Mouse (Mus musculus) MEL (cell line): ENCODE results near the gene Plk3. TPM values are rescaled to one million over a fixed set of nuclear protein-coding genes. Genes with fewer than 3 reads are reported as not detected.

Experiments
- DNase-seq: peaks from one replicate; pipeline ENCODE4 v3.0.0; 2011; ENCODE audit warnings: low read depth, low spot score
- H3K27ac ChIP-seq: 2 replicates; pipeline ENCODE4 v1.5.1; 2012; ENCODE audit warnings: low read depth, mild to moderate bottlenecking, control low read depth, low read length, moderate library complexity; ENCODE audit not compliant: control insufficient read depth
- H3K27me3 ChIP-seq, 2 experiments: fragments of 150-350 bp in 1 of 2; sonication (generic) in 1 of 2; 2 replicates each; pipeline ENCODE4 v1.6.1; 2012; ENCODE audit warnings: low read length in 2 of 2, mild to moderate bottlenecking in 2 of 2, improper control_type of control experiment in 1 of 2, moderate library complexity in 1 of 2; ENCODE audit not compliant: insufficient read depth in 2 of 2, control insufficient read depth in 1 of 2
- H3K36me3 ChIP-seq, 2 experiments: 2 replicates each; pipeline ENCODE4 v1.6.1; 2012 to 2014; ENCODE audit warnings: low read length in 2 of 2, improper control_type of control experiment in 1 of 2, inconsistent platforms in 1 of 2, mild to moderate bottlenecking in 1 of 2; ENCODE audit not compliant: insufficient read depth in 2 of 2, control insufficient read depth in 1 of 2
- H3K4me1 ChIP-seq, 2 experiments: fragments of 150-350 bp in 1 of 2; sonication (generic) in 1 of 2; 2 replicates each; pipeline ENCODE4 v1.6.1; 2012; ENCODE audit warnings: low read length in 2 of 2, improper control_type of control experiment in 1 of 2, mild to moderate bottlenecking in 1 of 2; ENCODE audit not compliant: insufficient read depth in 2 of 2, control insufficient read depth in 1 of 2
- H3K4me3 ChIP-seq, 2 experiments: fragments of 150-350 bp in 1 of 2; sonication (generic) in 1 of 2; 2 replicates each; pipeline ENCODE4 v1.5.1; 2012; ENCODE audit warnings: low read depth in 2 of 2, low read length in 2 of 2, mild to moderate bottlenecking in 2 of 2, moderate library complexity in 2 of 2, control low read depth in 1 of 2, improper control_type of control experiment in 1 of 2; ENCODE audit not compliant: control insufficient read depth in 1 of 2, insufficient read depth in 1 of 2
- H3K79me2 ChIP-seq: 2 replicates; pipeline ENCODE4 v1.6.1; 2012; ENCODE audit warnings: mild to moderate bottlenecking, low read length, moderate library complexity; ENCODE audit not compliant: control insufficient read depth, poor library complexity, insufficient read depth
- H3K9ac ChIP-seq: 2 replicates; pipeline ENCODE4 v1.6.1; 2012; ENCODE audit warnings: low read depth, mild to moderate bottlenecking, control low read depth, low read length, moderate library complexity; ENCODE audit not compliant: control insufficient read depth, poor library complexity, severe bottlenecking
- H3K9me3 ChIP-seq: fragments of 150-350 bp; sonication (generic); replicated peaks from 2 replicates; pipeline ENCODE4 v1.6.1; 2012; ENCODE audit warnings: mild to moderate bottlenecking, low read length, improper control_type of control experiment, moderate library complexity; ENCODE audit not compliant: insufficient read depth
- CHD2 ChIP-seq: IDR thresholded peaks from 2 replicates; pipeline ENCODE4 v1.6.1; 2011; ENCODE audit warnings: low read length, improper control_type of control experiment
- CTCF ChIP-seq, 3 experiments: IDR thresholded peaks in 2 of 3; conservative IDR thresholded peaks in 1 of 3; 2 replicates each; pipeline ENCODE4 v1.5.1; 2011 to 2012; ENCODE audit warnings: low read length in 3 of 3, low read depth in 2 of 3, mild to moderate bottlenecking in 2 of 3, improper control_type of control experiment in 1 of 3, inconsistent platforms in 1 of 3, mixed read lengths in 1 of 3, moderate library complexity in 1 of 3; ENCODE audit not compliant: control insufficient read depth in 1 of 3, insufficient read depth in 1 of 3, poor library complexity in 1 of 3, severe bottlenecking in 1 of 3
- ELF1 ChIP-seq: IDR thresholded peaks from 2 replicates; pipeline ENCODE4 v1.6.1; 2014; ENCODE audit warnings: low read depth, mild to moderate bottlenecking, inconsistent platforms, low read length, improper control_type of control experiment, moderate library complexity
- GATA1 ChIP-seq: IDR thresholded peaks from 2 replicates; pipeline ENCODE4 v1.6.1; 2011; ENCODE audit warnings: low read depth, low read length, improper control_type of control experiment
- HCFC1 ChIP-seq: IDR thresholded peaks from 2 replicates; pipeline ENCODE4 v1.6.1; 2012; ENCODE audit warnings: low read depth, mild to moderate bottlenecking, inconsistent platforms, low read length, improper control_type of control experiment, moderate library complexity
- MAFK ChIP-seq: IDR thresholded peaks from 2 replicates; pipeline ENCODE4 v1.6.1; 2011; ENCODE audit warnings: low read depth, mild to moderate bottlenecking, low read length, improper control_type of control experiment, borderline replicate concordance
- MAZ ChIP-seq: IDR thresholded peaks from 2 replicates; pipeline ENCODE4 v1.6.1; 2012; ENCODE audit warnings: low read depth, mild to moderate bottlenecking, inconsistent platforms, low read length, improper control_type of control experiment
- MXI1 ChIP-seq: IDR thresholded peaks from 2 replicates; pipeline ENCODE4 v1.6.1; 2011; ENCODE audit warnings: mild to moderate bottlenecking, low read depth, low read length, improper control_type of control experiment
- MYC ChIP-seq: IDR thresholded peaks from 2 replicates; pipeline ENCODE4 v1.6.1; 2011; ENCODE audit warnings: low read depth, mild to moderate bottlenecking, low read length, improper control_type of control experiment, moderate library complexity
- NELFE ChIP-seq: IDR thresholded peaks from 2 replicates; pipeline ENCODE4 v1.6.1; 2011; ENCODE audit warnings: low read depth, low read length, improper control_type of control experiment
- NRF1 ChIP-seq: IDR thresholded peaks from 2 replicates; pipeline ENCODE4 v1.6.1; 2014; ENCODE audit warnings: low read depth, mild to moderate bottlenecking, inconsistent platforms, low read length, improper control_type of control experiment, moderate library complexity; ENCODE audit not compliant: poor library complexity, insufficient read depth, severe bottlenecking
- POLR2AphosphoS5 ChIP-seq: IDR thresholded peaks from 2 replicates; pipeline ENCODE4 v1.6.1; 2012; ENCODE audit warnings: low read depth, borderline replicate concordance, mild to moderate bottlenecking, inconsistent platforms, low read length, moderate library complexity, mixed read lengths
- RAD21 ChIP-seq: IDR thresholded peaks from 2 replicates; pipeline ENCODE4 v1.6.1; 2011; ENCODE audit warnings: mild to moderate bottlenecking, low read depth, low read length, improper control_type of control experiment
- RCOR1 ChIP-seq: IDR thresholded peaks from 2 replicates; pipeline ENCODE4 v1.6.1; 2012; ENCODE audit warnings: low read depth, mild to moderate bottlenecking, inconsistent platforms, low read length, improper control_type of control experiment
- SIN3A ChIP-seq: IDR thresholded peaks from 2 replicates; pipeline ENCODE4 v1.6.1; 2012; ENCODE audit warnings: low read length, improper control_type of control experiment, inconsistent platforms
- SMC3 ChIP-seq: IDR thresholded peaks from 2 replicates; pipeline ENCODE4 v1.6.1; 2011; ENCODE audit warnings: low read depth, low read length, improper control_type of control experiment
- TBP ChIP-seq: IDR thresholded peaks from 2 replicates; pipeline ENCODE4 v1.8.0; 2011; ENCODE audit warnings: low read depth, low read length, improper control_type of control experiment
- TCF12 ChIP-seq: IDR thresholded peaks from 2 replicates; pipeline ENCODE4 v1.6.1; 2014; ENCODE audit warnings: low read depth, mild to moderate bottlenecking, inconsistent platforms, low read length, improper control_type of control experiment, moderate library complexity
- USF1 ChIP-seq: IDR thresholded peaks from 2 replicates; pipeline ENCODE4 v1.6.1; 2014; ENCODE audit warnings: low read depth, mild to moderate bottlenecking, inconsistent platforms, low read length, improper control_type of control experiment, moderate library complexity
- ZC3H11A ChIP-seq: IDR thresholded peaks from 2 replicates; pipeline ENCODE4 v1.6.1; 2012; ENCODE audit warnings: low read depth, mild to moderate bottlenecking, inconsistent platforms, low read length, improper control_type of control experiment
- ZKSCAN1 ChIP-seq: IDR thresholded peaks from 2 replicates; pipeline ENCODE4 v1.6.1; 2012; ENCODE audit warnings: low read depth, mild to moderate bottlenecking, inconsistent platforms, low read length, improper control_type of control experiment, moderate library complexity
- ZMIZ1 ChIP-seq: IDR thresholded peaks from 2 replicates; pipeline ENCODE4 v1.6.1; 2012; ENCODE audit warnings: low read depth, mild to moderate bottlenecking, inconsistent platforms, low read length, improper control_type of control experiment, moderate library complexity
- polyA plus RNA-seq, 2 experiments: library from polyadenylated mRNA; stranded (reverse) in 1 of 2; unstranded in 1 of 2; fragments of >175 nt in 1 of 2; fragments of >200 nt in 1 of 2; gene quantifications; 2 replicates each; pipeline versions ENCODE4 v1.2.1 to v1.2.4; 2012; ENCODE audit warnings: low replicate concordance in 2 of 2, low read depth in 1 of 2; ENCODE audit not compliant: insufficient read length in 2 of 2, insufficient read depth in 1 of 2, missing spikeins in 1 of 2
- total RNA-seq: library from RNA; depleted of rRNA; stranded (reverse); fragments of 300-350 nt; gene quantifications from 2 replicates; pipeline ENCODE4 v1.2.3, GENCODE M21; 2012

The Plk3 gene
- total and polyA plus RNA-seq, 3 experiments: 5.3 to 13.8 TPM; not detected in 1

DNA sequence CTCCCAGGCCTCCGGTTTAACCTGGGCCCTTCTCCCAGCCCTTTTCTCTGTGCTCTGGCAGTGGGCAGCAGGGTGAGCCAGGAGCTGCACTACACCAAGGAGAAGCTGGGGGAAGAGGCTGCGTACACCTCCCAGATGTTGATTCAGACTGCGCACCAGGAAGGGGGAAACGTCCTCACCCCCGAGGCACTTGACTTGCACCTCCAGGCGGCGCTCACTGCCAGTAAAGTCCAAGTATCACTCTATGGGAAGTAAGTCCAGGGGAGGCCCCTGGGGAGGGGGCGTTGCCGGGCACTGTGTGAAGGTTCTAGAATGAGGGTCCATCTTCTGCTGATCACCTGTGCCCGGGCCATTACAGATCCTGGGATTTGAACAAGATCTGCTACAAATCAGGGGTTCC lies 29.1 kb downstream of the Plk3 start:
- H3K79me2 ChIP-seq: no peaks in the 10 kb centered on the region
- no peaks in the 10 kb centered on the region for H3K36me3 ChIP-seq
- no peak overlapping the region for H3K27ac ChIP-seq
- no peaks in the 10 kb centered on the region for H3K4me1 ChIP-seq
- DNase-seq: no peak
- TF ChIP-seq CTCF (IDR thresholded peaks at IDR 0.05 in 2 of 3, conservative IDR thresholded peaks at IDR 0.05 in 1 of 3; ENCODE audit: control insufficient read depth in 1 of 3, insufficient read depth in 1 of 3, low read depth in 2 of 3, low read length in 3 of 3, poor library complexity in 1 of 3, severe bottlenecking in 1 of 3) (peak in 2 of 3 experiments; percentile 9 to 16; a peak in 1 of 6 replicates), MXI1 (no peak), SMC3 (peak; percentile 3; the same call in 1 of the 2 replicates)
- TF ChIP-seq, all 39 proteins: peak for 2
- H3K27me3 ChIP-seq: no peaks in the 10 kb centered on the region
- no peak overlapping the region for H3K9ac ChIP-seq
- H3K4me3 ChIP-seq: no peak overlapping the region
- no peaks in the 10 kb centered on the region for H3K9me3 ChIP-seq

- peak; percentile 58 for DNase-seq
- no peaks in the 10 kb centered on the region for H3K4me1 ChIP-seq
- peaks cover 2 to 3% of the 10 kb centered on the region in 2 experiments; a peak in 3 of 4 replicates for H3K27me3 ChIP-seq
These were observed 32.5 kb downstream of the Plk3 start for GRCm38 (mm10) chr4:117101218-117101617.

GRCm38 (mm10) chr4:117100036-117100435 lies 33.7 kb downstream of the Plk3 start:
- no peak overlapping the region for H3K4me3 ChIP-seq
- no peak for TF ChIP-seq GATA1
- TF ChIP-seq RCOR1: no peak
- no peak for TF ChIP-seq USF1
- no peak for TF ChIP-seq NELFE
- TF ChIP-seq MAFK: no peak
- TF ChIP-seq ZKSCAN1: no peak
- no peak for TF ChIP-seq TCF12
- no peak for TF ChIP-seq ELF1
- TF ChIP-seq MXI1: no peak
- no peak for TF ChIP-seq NRF1
- no peak for TF ChIP-seq TBP
- no peak for TF ChIP-seq CHD2
- no peak for TF ChIP-seq MYC
- no peak for TF ChIP-seq ZC3H11A
- no peak for TF ChIP-seq SMC3
- no peak for TF ChIP-seq POLR2AphosphoS5
- TF ChIP-seq ZMIZ1: no peak
- TF ChIP-seq SIN3A: no peak
- no peak for TF ChIP-seq MAZ
- H3K4me1 ChIP-seq: no peaks in the 10 kb centered on the region
- H3K36me3 ChIP-seq: no peaks in the 10 kb centered on the region
- H3K27me3 ChIP-seq: peaks cover 2 to 7% of the 10 kb centered on the region in 2 experiments
- DNase-seq: no peak
- H3K79me2 ChIP-seq: no peaks in the 10 kb centered on the region
- no peaks in the 10 kb centered on the region for H3K9me3 ChIP-seq
- H3K27ac ChIP-seq: no peak overlapping the region
- H3K9ac ChIP-seq: no peak overlapping the region

More at GRCm38 (mm10) chr4:117101218-117101617, 32.5 kb downstream of the Plk3 start:
- H3K9ac ChIP-seq: no peak overlapping the region
- TF ChIP-seq USF1: no peak
- TF ChIP-seq CTCF (IDR thresholded peaks at IDR 0.05 in 2 of 3, conservative IDR thresholded peaks at IDR 0.05 in 1 of 3; ENCODE audit: control insufficient read depth in 1 of 3, insufficient read depth in 1 of 3, low read depth in 2 of 3, low read length in 3 of 3, poor library complexity in 1 of 3, severe bottlenecking in 1 of 3): peak; percentile 27 to 57 (median 33)
- TF ChIP-seq SMC3: peak; percentile 46
- peak; percentile 13; the same call in 1 of the 2 replicates for TF ChIP-seq RAD21
- no peak for TF ChIP-seq HCFC1
- no peak overlapping the region for H3K4me3 ChIP-seq
- H3K27ac ChIP-seq: no peak overlapping the region
- no peaks in the 10 kb centered on the region for H3K79me2 ChIP-seq
- no peaks in the 10 kb centered on the region for H3K9me3 ChIP-seq
- H3K36me3 ChIP-seq: no peaks in the 10 kb centered on the region
